Mouse (Mus musculus): ENCODE measurements at regions not wholly inside any gene's neighbourhood (a gene's known extent, or its start where the extent isn't known, plus 50 kb on each side); places are given as distances from the start of the nearest gene placed in this dataset.

GRCm38 (mm10) chr1:35332340-35332684, 482.5 kb downstream of the Plekhb2 start:
- TF ChIP-seq POLR2A (IDR thresholded peaks at IDR 0.05; ENCODE audit: control insufficient read depth, extremely low read depth, insufficient read depth, low read length, poor library complexity) (no peak), CTCF (IDR thresholded peaks at IDR 0.05; ENCODE audit: borderline replicate concordance, control insufficient read depth, extremely low read depth, insufficient read depth, low read length, poor library complexity) (no peak)
